Mouse (Mus musculus) erythroblast, embryonic 14.5 days (primary cell): ENCODE measurements around the gene Clcn7. TPM values are rescaled to one million over a fixed set of nuclear protein-coding genes. Genes with fewer than 3 reads are reported as not detected.
A peak's percentile ranks its signal among the peaks of the same experiment; 100 is the strongest.

ENCODE experiments used
- H3K27me3 ChIP-seq: 2 replicates; pipeline ENCODE4 v1.6.1; 2012; ENCODE audit warnings: inconsistent platforms; ENCODE audit not compliant: control insufficient read depth
- H3K36me3 ChIP-seq: 2 replicates; pipeline ENCODE4 v1.6.1; 2012; ENCODE audit warnings: mild to moderate bottlenecking, inconsistent platforms; ENCODE audit not compliant: control insufficient read depth
- H3K4me1 ChIP-seq: 2 replicates; pipeline ENCODE4 v1.6.1; 2012; ENCODE audit warnings: inconsistent platforms; ENCODE audit not compliant: control insufficient read depth
- H3K4me3 ChIP-seq: replicated peaks from 2 replicates; pipeline ENCODE3; 2012; ENCODE audit warnings: moderate library complexity, mild to moderate bottlenecking, inconsistent platforms
- H3K9me3 ChIP-seq: 2 replicates; pipeline ENCODE4 v1.6.1; 2012; ENCODE audit warnings: low read length, inconsistent platforms, mixed read lengths; ENCODE audit not compliant: control insufficient read depth
- GATA1 ChIP-seq: IDR thresholded peaks from 2 replicates; pipeline ENCODE4 v1.6.1; 2012; ENCODE audit warnings: low read length, inconsistent platforms, mixed read lengths
- TAL1 ChIP-seq: IDR thresholded peaks from 3 replicates; pipeline ENCODE4 v1.6.1; 2012; ENCODE audit warnings: low read length, inconsistent platforms, mixed read lengths
- polyA plus RNA-seq: library from polyadenylated mRNA; stranded (reverse); fragments of >175 nt; gene quantifications from 2 replicates; pipeline ENCODE4 v1.2.3, GENCODE M21; 2012

Clcn7 gene
- polyA plus RNA-seq, result 2.0 and 2.1 TPM in 2 replicates

GRCm38 (mm10) chr17:25133275-25133698 is at the start of gene Clcn7:
Clcn7 (plus strand) TSS chr17:25133391.
- Histone ChIP-seq H3K9me3 (no peaks in the 10 kb centered on the region), H3K4me1 (peaks cover 35% of the 10 kb centered on the region), H3K27me3 (no peaks in the 10 kb centered on the region), H3K36me3 (peaks cover 23% of the 10 kb centered on the region), H3K4me3 (peak within 1 kb of the TSS; percentile 91)
- no peak for TF ChIP-seq GATA1
- TF ChIP-seq TAL1, result no peak

GRCm38 (mm10) chr17:25083444-25083931 is 49.7 kb upstream of the Clcn7 start, which contains the start of gene Tmem204:
Tmem204 (minus strand) TSS chr17:25083591.
- peaks cover 2% of the 10 kb centered on the region for H3K9me3 ChIP-seq
- H3K27me3 ChIP-seq, result no peaks in the 10 kb centered on the region
- peaks cover 10% of the 10 kb centered on the region for H3K36me3 ChIP-seq
- peaks cover 32% of the 10 kb centered on the region for H3K4me1 ChIP-seq
- H3K4me3 ChIP-seq, result no peak within 1 kb of the TSS
- no peak for TF ChIP-seq GATA1

- no peak overlapping the region for H3K4me3 ChIP-seq
- peaks cover 46% of the 10 kb centered on the region for H3K4me1 ChIP-seq
- peaks cover 22% of the 10 kb centered on the region for H3K36me3 ChIP-seq
- no peak for TF ChIP-seq GATA1
- TF ChIP-seq TAL1, result no peak
- no peaks in the 10 kb centered on the region for H3K27me3 ChIP-seq
- H3K9me3 ChIP-seq, result peaks cover 5% of the 10 kb centered on the region
Measured at GRCm38 (mm10) chr17:25084835-25085385, 48.3 kb upstream of the Clcn7 start.

- H3K36me3 ChIP-seq, result peaks cover 31% of the 10 kb centered on the region
- peaks cover 5% of the 10 kb centered on the region for H3K9me3 ChIP-seq
- H3K27me3 ChIP-seq, result no peaks in the 10 kb centered on the region
- TF ChIP-seq TAL1, result no peak
- TF ChIP-seq GATA1, result no peak
- H3K4me1 ChIP-seq, result peaks cover 51% of the 10 kb centered on the region
- peak overlapping the region; percentile 4 for H3K4me3 ChIP-seq
Measured at GRCm38 (mm10) chr17:25086724-25087123, 46.5 kb upstream of the Clcn7 start.

GRCm38 (mm10) chr17:25089158-25089557 is 44.0 kb upstream of the Clcn7 start:
- no peaks in the 10 kb centered on the region for H3K27me3 ChIP-seq
- H3K4me3 ChIP-seq, result peak overlapping the region; percentile 29
- peaks cover 51% of the 10 kb centered on the region for H3K4me1 ChIP-seq
- TF ChIP-seq GATA1 (no peak), TAL1 (0 out of 3 replicates have a peak, but pooled peaks have one; percentile 31)
- H3K9me3 ChIP-seq, result peaks cover 5% of the 10 kb centered on the region
- peaks cover 48% of the 10 kb centered on the region for H3K36me3 ChIP-seq

- TF ChIP-seq TAL1 (no peak), GATA1 (no peak)
- Histone ChIP-seq H3K4me3 (no peak overlapping the region), H3K36me3 (peaks cover 59% of the 10 kb centered on the region), H3K4me1 (peaks cover 50% of the 10 kb centered on the region), H3K27me3 (no peaks in the 10 kb centered on the region), H3K9me3 (peaks cover 5% of the 10 kb centered on the region)
Measured at GRCm38 (mm10) chr17:25090450-25090849, 42.7 kb upstream of the Clcn7 start.

GRCm38 (mm10) chr17:25096221-25096620 is 37.0 kb upstream of the Clcn7 start:
- no peaks in the 10 kb centered on the region for H3K9me3 ChIP-seq
- H3K36me3 ChIP-seq, result peaks cover 66% of the 10 kb centered on the region
- H3K4me3 ChIP-seq, result no peak overlapping the region
- H3K27me3 ChIP-seq, result no peaks in the 10 kb centered on the region
- no peaks in the 10 kb centered on the region for H3K4me1 ChIP-seq
- TF ChIP-seq GATA1, result no peak
- TF ChIP-seq TAL1, result no peak

- no peak overlapping the region for H3K4me3 ChIP-seq
- TF ChIP-seq GATA1, result no peak
- no peak for TF ChIP-seq TAL1
- H3K36me3 ChIP-seq, result peaks cover 75% of the 10 kb centered on the region
- no peaks in the 10 kb centered on the region for H3K9me3 ChIP-seq
- no peaks in the 10 kb centered on the region; the same call in 1 of the 2 replicates for H3K4me1 ChIP-seq
- no peaks in the 10 kb centered on the region for H3K27me3 ChIP-seq
Measured at GRCm38 (mm10) chr17:25100052-25100451, 33.1 kb upstream of the Clcn7 start.

- Histone ChIP-seq H3K4me1 (no peaks in the 10 kb centered on the region; the same call in 1 of the 2 replicates), H3K36me3 (peaks cover 83% of the 10 kb centered on the region), H3K4me3 (no peak overlapping the region), H3K27me3 (no peaks in the 10 kb centered on the region), H3K9me3 (no peaks in the 10 kb centered on the region)
- TF ChIP-seq GATA1 (no peak), TAL1 (no peak)
Measured at GRCm38 (mm10) chr17:25101338-25101737, 31.9 kb upstream of the Clcn7 start.
